Mouse (Mus musculus) CD4-positive, CD25-positive, alpha-beta regulatory T cell, adult 9 weeks (primary cell): ENCODE results near the gene Mrc2. TPM values are rescaled to one million over a fixed set of nuclear protein-coding genes. Genes with fewer than 3 reads are reported as not detected.

ENCODE experiments used
- polyA plus RNA-seq: library from polyadenylated mRNA; unstranded; fragments of 100-300 nt; shearing (Covaris generic); gene quantifications from one replicate; pipeline ENCODE4 v1.2.1, GENCODE M21; 2017

Gene Mrc2
- not detected for polyA plus RNA-seq

GRCm38 (mm10) chr11:105292124-105293071, at the start of gene Mrc2:
Gene Mrc2, plus strand, starts transcription at chr11:105292643.

Other genes with a start within 250 kb of the Mrc2 start
- gene Efcab3, start 229.1 kb upstream of the Mrc2 start, polyA plus RNA-seq = not detected
- gene Mettl2, start 166.2 kb upstream of the Mrc2 start, polyA plus RNA-seq = 28.9 TPM
- not detected for gene Gm10842, start 145.8 kb upstream of the Mrc2 start, polyA plus RNA-seq
- gene Tlk2, start 113.8 kb upstream of the Mrc2 start, polyA plus RNA-seq = 15.5 TPM
- gene March10, start 164.1 kb downstream of the Mrc2 start, polyA plus RNA-seq = not detected